Mouse (Mus musculus) lung, postnatal 14 days (tissue): Measurements from ENCODE around the gene Troap.

Experiments
- DNase-seq: peaks from one replicate; pipeline ENCODE4 v3.0.0; 2021

The Troap gene

DNA sequence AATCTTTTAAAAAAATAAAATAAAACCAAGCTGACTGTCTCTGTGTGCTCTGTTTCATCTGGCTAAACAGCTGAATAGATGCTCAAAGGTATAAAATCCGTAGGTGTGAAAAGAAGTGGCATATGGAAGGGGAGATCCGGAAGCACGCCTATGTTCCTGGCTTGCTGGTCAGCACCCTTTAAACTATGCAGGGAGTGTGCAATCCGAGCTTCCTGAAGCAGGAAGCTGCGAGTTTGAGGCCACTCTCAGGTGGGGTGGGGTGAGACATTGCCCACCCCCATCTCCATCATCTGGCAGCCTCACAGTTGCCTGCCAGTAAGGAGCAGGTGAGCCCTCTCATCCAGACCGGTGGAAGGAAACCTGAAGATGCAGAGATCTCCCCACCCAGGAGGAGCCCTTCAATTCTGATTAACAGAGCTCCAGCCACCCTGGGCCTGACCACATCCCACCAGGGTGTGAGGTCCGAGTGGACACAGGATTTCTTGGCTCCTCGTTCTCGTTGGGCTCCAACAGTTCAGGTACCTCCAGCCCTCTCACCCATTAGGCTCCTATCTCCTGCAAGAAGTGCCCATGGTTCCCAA, at the start of gene Troap:
TSS of gene Troap (plus strand) at position 557 of the 581 bp plus-strand sequence.
- DNase-seq, result peak; percentile 23

DNA sequence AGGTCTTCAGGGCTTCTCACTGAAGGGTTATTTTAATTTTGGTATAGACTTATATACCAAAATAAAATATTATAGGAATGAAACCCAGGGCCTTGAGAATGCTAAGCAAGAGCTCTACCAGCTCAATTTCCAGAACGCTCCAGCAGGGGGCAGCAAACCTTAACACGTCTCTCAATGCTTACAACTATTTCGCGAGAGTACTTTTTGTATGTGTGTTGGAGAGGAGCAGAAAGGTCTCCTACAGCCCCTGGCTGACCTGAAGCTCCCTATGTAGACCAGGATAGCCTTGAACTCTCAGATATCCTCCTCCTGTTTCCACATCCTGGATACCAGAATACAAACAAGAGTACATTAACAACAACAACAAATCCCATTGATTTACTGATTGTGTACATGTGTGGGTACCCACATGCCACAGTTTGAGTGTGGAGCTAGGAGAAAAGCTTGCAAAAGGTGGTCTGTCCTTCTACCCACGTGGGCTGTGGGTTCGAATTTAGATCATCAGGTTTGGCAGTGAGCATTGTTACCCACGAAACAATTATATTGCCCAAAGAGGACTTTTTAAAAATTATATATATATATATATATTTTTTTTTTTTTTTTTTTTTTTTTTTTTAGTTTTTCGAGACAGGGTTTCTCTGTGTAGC, 49.6 kb upstream of the Troap start:
- DNase-seq, result peak; percentile 89

DNA sequence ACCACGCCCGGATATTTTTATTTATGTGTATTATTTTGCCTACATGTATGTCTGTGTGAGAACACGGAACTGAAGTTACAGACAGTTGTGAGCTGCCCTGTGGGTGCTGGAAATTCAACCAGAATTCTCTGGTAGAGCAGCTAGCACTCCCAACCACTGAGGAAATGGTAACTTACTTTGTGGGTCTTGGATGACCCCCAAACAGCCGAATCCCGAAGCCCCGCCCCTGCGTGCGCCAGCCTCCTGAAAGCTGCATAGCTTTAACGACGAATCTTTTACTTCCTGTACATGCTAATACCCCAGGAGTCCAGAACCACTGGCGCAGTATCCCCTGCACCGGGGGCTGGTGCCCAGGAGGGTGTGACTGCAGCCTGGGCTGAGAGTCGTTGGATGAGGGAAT, 49.0 kb upstream of the Troap start:
- no peak for DNase-seq

DNA sequence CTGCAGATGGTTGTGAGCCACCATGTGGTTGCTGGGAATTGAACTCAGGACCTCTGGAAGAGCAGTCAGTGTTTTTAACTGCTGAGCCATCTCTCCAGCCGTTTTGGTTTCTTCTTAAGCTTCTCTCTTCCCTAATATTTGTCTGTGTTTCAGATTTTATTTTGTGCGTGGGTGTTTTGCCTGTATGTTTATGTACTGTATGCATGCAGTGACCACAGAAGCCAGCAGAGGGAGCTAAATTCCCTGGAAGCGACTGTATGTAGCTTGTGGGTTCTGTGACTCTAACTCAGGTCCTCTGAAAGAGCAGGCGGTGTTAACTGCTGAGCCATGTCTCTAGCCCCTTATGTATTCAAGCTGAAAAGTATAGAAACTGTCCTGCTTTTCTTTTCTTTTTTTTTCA, 48.1 kb upstream of the Troap start:
- DNase-seq, result peak; percentile 46

DNA sequence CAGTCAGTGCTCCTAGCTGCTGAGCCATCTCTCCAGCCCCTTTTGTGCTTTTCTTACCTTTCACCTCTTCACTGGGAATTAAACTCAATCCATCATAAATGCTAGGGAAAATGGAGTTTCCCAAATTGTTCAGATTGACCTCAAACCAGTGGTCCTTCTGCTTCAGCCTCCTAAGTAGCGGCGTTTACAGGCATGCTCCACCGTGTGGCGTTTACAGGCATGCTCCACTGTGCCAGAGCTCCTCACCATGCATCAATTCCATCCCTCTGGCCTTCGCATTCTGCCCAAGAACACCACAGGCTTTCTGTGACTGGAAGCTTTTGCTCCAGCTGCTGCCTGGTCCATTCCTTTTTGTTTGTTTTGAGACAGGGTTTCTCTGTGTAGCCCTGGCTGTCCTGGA, 47.3 kb upstream of the Troap start:
- DNase-seq, result no peak

DNA sequence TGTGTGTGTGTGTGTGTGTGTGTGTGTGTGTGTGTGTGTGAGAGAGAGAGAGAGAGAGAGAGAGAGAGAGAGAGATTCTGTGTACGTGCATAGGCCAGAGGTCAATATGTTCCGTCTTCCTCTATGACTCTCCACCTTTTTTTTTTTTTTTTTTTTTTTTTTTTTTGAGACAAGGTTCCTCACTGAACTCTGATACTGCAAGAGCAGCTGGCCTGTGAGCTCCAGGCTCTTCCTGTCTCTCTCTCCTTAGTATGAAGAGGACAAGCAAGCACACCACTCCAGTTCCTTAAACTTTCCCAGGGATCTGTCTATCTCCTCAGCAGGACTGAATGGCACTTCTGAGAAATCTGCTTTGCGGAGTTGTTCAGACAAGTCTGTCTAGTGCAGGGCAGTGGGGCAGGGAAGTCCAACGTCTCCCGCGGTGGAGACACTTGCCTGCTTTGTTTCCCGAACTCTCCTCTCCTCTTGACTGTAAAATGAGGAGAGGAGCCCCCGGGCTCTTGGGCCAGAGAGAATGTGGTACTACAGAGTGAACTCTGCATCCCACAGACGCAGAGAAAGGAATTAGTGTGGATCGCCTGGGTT, 45.4 kb upstream of the Troap start:
- DNase-seq, result no peak

DNA sequence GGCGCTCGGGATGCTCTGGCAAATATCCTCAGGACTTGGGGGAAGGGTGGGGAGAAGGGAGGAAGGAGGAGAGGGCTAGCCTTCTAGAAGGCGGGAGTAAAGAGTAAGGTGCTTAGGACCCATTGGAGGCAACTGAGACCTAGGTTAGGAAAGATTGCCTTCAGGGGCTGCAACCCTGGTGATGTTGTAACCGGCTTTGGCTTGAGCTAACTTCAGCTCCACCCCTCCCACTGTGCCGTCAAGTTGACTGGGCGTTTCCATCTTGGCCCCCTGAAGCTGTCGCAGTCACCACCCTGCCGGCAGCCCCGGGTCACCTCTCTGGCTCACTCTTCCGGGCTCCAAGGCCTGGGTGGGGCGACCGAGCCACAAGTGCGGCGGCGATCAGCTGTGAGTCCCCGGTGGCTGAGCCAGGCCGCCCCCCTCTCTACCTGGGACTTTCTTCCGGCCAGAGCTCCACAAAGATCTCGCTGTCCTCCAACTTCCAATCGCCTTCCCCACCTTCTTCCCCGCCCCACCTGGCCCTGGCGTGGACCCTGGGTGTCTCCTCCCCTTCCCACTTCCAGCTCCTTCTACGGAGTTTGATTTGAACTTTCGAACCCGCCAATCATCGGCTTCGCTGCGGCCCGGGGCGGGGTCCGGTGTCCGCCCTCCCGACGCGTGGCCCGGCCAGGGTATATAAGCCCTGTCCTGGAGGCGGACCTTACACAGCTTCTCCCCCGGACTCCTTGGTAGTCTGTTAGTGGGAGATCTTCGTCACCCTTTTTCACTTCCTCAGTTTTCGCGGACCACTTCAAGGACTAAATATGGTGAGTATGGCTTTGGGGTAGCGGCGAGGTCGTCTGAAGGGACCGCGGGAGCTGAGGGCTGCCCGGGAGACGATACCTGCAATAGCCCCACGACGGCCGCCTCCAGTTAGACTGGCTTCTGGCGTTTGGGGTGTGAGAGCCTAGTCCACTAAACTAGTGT, 44.5 kb upstream of the Troap start, which contains the start of gene Tuba1c:
TSS of gene Tuba1c (plus strand) at position 273 of the 966 bp plus-strand sequence.
- peak; percentile 93 for DNase-seq

DNA sequence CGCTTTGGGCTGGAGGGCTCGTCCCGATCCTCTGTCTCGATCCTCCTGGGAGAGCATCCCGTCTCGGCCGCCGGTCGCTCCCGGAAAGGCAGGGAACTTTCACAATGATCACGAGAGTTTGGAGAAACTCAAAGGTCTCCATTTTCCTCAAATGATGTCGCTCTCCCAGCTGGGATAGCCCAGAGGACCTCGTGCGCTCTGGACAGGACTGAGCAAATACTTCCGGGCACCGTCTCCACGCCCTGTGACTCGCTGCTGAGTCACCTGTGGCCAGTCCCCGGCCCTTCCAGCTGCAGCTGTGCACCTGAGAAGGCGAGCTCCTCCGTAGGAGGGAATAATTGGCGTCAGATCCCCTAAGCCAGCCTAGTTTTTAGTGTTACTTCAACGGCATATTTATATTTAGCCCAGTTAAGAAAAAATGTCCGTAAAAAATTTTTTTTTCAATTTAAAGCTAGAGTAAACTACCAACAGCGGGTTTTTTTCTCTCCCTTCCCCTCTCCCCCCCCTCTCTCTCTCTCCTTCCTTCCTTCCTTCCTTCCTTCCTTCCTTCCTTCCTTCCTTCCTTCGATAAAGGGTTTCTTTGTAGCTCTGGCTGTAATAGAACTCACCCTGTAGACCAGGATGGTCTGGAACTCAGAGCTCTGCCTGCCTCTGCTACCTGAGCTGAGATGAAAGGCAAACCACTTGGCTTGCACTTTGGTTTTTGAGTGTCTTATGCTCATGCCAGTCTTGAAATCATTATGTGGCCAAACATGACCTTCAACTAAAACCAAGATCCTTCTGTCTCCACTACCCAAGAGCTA, 43.6 kb upstream of the Troap start:
- peak; percentile 58 for DNase-seq

DNA sequence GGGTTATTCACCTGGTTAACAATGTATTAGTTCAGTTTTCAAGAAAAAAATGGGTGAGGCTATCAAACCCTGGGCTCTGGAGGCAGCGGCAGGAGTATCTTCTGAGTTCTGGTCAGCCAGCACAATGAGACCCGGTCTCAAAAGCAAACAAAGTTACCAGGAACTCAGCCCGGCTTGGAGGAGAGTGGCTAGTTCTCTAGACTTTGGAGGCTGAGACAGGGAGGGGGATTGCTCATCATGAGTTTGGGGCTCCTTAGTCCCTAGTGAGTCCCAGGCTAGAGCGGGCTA, 43.0 kb upstream of the Troap start:
- no peak for DNase-seq

DNA sequence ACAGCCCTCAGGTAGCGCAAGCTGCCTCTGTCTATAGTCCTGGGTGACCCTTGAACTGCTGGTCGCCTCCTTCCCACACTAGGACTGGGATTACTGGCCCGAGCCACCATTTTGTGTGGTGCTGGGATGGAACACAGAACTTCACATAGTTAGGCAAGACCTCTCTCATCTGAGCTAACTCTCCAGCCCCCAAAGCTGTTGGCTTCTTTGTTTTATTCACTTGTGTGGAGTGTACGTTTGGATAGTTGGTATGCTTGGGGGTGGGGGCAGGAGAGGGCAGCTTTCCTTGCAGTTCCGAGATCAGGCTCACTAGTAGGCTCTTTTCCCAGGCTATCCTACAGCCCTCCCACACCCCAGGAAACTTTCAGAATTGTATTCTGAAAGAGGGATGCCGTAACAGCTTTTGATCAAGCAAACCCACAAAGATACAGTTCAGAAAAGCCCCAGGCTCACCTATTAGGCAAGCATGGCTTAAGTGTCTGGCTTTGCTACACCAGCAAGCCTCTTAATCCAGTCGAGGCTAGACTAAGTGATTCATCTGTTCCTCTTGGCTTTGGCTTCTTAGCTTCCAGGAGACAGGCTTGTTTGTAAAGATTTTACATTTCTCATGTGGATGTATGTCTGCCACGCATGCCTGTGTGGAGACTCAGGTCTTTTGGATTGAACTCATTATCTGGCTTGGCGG, 42.2 kb upstream of the Troap start:
- no peak for DNase-seq

DNA sequence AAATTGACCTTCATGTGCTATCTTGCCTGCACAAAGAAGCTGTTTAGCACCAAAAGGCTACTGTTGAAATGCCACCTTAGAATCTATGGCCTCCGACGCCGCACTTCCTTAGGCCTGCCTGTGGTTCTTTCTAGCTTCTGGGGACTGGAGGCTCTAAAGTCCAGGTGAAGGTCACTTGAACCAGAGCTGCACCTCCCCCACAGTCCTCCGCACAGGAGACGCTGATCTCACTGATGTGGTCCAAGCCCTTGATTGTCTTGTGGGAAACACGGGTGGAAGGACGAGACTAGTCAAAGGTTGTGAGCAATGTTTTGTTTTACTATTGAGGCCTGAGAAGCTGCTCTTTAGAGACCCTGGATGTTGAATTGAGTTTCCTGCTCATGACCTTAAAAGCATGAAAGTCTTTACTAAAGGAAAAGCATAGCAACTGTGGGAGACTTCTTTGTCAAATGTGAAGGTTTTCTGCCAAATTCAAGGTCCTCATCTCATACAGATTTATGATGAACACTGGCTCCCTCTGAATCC, 41.6 kb upstream of the Troap start:
- DNase-seq, result no peak

DNA sequence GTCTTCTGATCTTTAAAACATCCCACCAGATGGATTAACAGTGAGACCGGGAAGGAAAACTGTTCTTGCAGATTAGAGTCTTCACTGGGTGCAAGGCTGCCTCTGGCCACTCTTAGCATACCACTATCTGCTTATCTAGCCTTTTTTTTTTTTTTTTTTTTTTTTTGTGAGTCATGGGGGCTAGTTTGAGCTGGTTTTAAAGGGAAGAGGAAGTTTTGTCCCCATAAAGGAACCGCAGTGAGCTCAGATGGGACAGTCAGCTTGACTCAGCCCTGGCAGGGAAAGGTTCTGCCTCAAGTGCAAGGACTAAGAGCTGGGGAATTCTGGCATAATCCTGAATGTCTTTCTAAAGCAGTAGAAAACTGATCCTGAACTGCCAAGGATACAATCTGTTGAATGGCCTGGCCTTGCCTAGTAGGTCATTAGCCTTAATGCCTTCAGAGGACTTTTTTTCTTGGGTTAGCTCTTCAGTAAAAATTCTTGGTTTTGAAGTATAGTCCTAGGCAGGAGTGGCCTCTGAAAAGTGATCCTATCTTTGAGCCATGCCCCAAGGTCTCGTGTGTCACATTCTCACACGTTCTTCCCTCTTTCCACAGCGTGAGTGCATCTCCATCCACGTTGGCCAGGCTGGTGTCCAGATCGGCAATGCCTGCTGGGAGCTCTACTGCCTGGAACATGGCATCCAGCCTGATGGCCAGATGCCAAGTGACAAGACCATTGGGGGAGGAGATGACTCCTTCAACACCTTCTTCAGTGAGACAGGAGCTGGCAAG, 40.7 kb upstream of the Troap start:
- no peak for DNase-seq

DNA sequence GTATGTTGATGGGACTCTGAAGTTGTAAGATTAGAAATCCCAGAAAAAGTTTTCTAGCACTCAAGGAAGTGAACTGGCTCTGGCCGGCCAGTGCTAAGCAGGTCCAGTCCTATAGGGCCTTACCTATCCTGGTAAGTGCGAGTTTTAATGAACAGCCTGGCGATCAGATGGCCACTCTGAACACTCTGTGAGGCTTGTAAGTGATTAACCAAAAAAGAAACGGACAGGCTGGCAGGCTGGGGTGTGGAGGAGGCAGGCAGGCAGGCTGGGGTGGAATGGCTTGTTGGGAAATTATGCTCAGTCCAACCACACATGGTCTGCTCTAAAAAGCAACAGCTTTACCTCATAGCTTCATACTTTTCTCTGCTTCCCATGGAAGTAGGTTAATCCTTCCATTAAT, 38.9 kb upstream of the Troap start:
- no peak for DNase-seq

DNA sequence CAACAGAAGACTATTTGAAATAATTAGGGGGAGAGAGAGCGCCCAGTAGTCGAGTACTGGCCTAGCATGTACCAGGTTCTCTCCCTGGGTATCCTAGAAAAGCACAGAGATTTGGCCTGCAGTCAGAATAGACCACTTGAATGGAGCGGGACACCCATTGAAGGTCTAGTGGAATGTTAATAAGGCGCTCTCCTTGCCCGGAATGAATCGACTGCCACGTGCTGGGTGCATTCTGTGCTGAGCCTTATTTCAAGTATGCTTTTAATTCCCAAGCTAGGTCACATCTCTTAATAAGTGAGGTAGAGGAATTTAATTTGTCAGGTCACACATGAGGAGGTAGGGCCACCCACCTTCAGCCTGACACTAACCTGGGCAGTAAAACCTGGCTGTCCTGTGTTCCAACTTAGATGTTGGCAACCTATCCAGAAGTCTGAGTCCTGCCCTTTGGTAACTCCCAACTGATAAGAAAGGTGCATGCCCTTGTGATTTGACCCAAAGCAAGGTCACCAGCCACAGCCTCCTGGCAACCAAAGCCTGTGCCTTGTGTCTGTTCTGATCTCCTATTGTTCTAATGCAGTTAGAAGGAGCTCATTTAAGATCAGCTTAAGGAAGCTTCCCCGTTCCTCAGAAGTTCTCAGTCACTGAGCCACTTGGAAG, 38.0 kb upstream of the Troap start:
- DNase-seq, result peak; percentile 47

DNA sequence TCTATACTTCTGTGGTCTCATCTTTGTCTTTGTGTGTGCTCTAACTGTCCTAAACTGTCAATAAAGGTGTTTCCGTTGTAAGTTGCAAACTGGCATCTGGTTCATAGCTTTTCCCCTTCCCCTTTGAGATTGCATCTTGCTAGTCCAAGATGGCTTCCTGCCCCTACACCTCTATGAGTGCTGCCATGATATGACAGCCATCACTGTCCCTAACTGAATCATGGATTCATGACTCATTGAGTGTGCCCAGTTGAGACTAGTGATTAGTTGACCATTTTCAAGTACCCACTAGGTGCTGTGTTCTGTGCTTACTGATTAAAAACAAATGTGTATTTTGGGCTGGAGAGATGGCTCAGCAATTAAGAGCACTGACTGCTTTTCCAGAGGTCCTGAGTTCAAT, 36.4 kb upstream of the Troap start:
- no peak for DNase-seq

DNA sequence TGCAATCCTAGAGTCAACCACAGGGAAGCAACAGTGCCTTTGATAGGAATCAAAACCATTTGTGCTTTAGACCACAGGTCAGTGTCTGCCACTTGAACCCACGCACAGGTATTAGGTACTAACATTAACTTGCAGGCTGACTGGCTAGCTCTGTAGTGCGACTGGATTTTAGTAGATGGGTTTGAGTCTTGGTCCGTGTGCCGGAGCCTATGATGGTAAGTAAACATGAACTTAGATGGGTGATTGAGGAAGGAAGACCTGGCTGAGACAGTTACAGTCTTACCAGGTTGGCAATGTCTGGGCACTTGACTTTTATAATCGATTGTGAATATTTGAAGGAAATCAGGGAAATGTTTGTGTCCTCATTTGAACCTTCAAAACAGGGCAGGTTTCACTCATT, 35.6 kb upstream of the Troap start:
- no peak for DNase-seq

DNA sequence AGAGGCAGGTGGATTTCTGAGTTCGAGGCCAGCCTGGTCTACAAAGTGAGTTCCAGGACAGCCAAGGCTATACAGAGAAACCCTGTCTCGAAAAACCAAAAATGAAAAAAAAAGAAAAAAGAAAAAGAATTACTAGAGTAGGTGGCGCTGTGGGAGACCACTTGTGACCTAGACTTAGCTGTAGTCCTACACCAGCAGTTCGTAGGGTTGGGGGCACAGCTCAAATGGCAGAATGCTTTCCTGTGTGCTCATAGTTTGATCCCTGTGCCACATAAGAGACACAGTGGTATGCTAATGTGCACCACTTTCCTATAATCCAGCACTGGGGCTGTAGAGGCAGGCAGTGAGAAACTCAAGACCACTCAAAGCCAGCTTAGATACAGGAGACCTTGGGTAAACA, 35.1 kb upstream of the Troap start:
- DNase-seq, result no peak

DNA sequence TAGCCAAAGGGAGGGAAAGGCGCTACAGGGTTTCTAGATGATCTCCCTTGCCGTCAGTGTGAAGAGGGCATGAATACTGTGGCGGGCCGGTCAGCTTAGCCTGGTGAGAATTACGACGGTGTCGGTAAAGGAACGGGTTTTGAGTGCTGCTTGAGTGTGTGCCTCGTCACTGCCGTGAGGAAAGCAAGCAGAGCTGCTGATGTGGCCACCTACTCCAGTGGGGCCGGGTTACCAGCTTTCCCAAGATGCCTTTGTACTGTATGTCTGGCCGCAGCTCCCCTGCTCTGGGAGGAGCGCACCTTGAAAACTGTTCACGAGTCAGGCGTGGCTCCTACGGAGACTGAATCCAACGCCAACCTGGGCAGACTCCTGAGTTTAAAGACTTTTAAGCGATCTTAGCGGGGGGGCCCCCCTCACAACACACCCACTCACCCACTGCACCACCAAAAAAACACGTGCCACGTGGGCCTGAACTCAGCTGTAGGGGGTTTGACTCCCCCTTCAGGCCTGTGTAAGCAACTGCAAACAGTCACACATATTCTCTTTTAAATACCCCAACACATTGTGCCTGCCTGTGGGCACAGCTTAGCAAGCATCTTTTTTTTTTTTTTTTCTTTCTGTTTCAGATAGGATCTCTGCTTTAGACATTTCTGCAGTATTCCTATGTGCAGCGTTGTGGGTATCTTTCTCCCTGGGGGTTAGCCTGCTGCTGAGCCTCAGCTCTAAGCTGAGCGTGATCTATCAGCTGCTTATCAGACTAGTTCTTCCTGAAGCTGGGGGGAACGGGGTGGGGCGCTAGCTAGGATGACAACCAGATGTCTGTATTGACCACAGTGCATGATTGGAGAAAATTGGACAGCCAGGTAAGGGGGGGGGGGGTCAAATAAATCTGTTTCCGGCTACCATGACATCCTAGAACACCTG, 34.1 kb upstream of the Troap start:
- DNase-seq, result no peak
